Mouse (Mus musculus): Measurements from ENCODE around the gene Cep89. TPM values are rescaled to one million over a fixed set of nuclear protein-coding genes. Genes with fewer than 3 reads are reported as not detected.

Gene Cep89
- total and polyA plus RNA-seq, 2 experiments from 2014 or later: 7.7 to 27.6 TPM

DNA sequence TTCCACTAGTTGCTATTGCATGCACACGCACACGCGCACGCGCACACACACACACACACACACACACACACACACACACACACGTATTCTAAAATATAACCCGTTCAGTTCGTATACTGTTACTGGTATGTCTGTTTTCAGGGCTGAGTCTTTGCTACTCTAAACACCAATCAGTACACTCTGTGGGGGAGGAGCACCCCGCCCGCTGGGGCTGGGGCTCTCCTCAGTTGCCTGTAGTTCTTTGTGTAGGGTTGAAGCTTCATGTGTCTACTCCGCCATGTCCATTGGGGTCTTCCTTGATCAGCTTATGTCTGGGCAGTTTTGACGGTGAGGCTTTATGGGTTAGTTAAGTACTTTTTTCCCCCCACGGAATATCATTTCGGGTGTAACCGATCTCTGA is 43.5 kb upstream of the Cep89 start:
- H3K27ac ChIP-seq (ENCODE audit: low read depth, low read length): no peak overlapping the region
- no peak overlapping the region for H3K4me2 ChIP-seq (ENCODE audit: low read depth, low read length, poor library complexity, severe bottlenecking)
- no peaks in the 10 kb centered on the region for H3K4me1 ChIP-seq (ENCODE audit: insufficient read depth, low read length)
- no peak for TF ChIP-seq CTCF (IDR thresholded peaks at IDR 0.05)
- no peak overlapping the region for H3K9ac ChIP-seq (replicated peaks; ENCODE audit: low read length, poor library complexity, severe bottlenecking)
- H3K4me3 ChIP-seq (ENCODE audit: low read depth, low read length): no peak overlapping the region
- H3K9me3 ChIP-seq (ENCODE audit: low read length): no peaks in the 10 kb centered on the region
- DNase-seq (ENCODE audit: low spot score) (no peak), ATAC-seq (ENCODE audit: low FRiP score) (no peak)
- 96% methylated on average over 15 of the region's 15 CpGs for WGBS
- no peaks in the 10 kb centered on the region for H3K27me3 ChIP-seq (ENCODE audit: insufficient read depth, low read length)
- H3K36me3 ChIP-seq (ENCODE audit: insufficient read depth, low read length): no peaks in the 10 kb centered on the region

DNA sequence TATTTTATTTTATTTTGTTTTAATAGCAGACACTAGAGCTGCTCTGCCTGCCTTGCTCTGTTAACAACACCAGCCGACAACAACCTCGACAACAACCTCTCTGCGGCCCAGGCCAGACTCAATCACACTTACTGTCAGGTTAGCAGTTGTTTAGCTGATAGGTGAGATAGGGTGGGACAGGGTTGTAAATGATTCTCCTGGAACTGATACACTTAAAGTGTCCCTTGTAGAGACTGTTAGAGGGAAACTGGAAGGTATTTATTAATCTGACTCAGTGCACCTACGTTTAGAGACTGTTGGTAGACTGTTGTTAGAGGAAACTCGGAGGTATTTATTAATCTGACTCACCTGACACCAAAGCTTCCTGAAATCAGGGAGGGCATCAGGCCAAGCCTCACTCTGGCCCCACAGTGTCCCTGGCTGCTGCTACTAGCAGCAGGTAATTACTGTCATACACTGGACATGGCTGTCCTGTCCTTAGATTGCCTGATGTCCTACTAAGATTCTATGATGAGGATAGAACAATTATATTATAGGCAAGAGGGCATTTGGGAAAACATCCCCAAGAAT is 41.4 kb upstream of the Cep89 start:
- H3K27me3 ChIP-seq (ENCODE audit: insufficient read depth, low read length): no peaks in the 10 kb centered on the region
- TF ChIP-seq CTCF (IDR thresholded peaks at IDR 0.05): no peak
- H3K4me2 ChIP-seq (ENCODE audit: low read depth, low read length, poor library complexity, severe bottlenecking): no peak overlapping the region
- H3K27ac ChIP-seq (ENCODE audit: low read depth, low read length): no peak overlapping the region
- no peak for DNase-seq (ENCODE audit: low spot score)
- no peak for ATAC-seq (ENCODE audit: low FRiP score)
- no peaks in the 10 kb centered on the region for H3K36me3 ChIP-seq (ENCODE audit: insufficient read depth, low read length)
- H3K9ac ChIP-seq (replicated peaks; ENCODE audit: low read length, poor library complexity, severe bottlenecking): no peak overlapping the region
- no peak overlapping the region for H3K4me3 ChIP-seq (ENCODE audit: low read depth, low read length)
- WGBS: 89% methylated on average over 5 of the region's 5 CpGs
- H3K4me1 ChIP-seq (ENCODE audit: insufficient read depth, low read length): no peaks in the 10 kb centered on the region
- no peaks in the 10 kb centered on the region for H3K9me3 ChIP-seq (ENCODE audit: low read length)

DNA sequence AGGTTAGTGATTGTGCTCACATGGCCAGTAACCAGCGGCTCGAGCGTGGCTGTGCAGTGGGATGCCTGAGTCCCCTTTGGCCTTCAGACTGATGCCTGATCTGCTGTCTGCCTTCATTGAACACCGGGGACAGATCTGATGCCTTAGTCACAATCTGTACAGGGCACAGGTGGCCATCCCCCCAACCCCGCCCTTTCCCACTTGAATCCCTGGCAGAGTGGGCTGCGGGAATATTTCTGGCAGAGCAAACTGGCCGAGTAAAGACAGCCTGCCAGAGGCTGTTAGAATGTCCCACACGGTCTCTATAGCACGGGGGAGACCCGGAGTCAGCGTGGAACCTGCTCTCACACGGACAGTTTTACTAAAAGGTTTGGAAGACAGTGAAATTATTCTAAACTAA is 39.2 kb upstream of the Cep89 start:
- no peaks in the 10 kb centered on the region for H3K27me3 ChIP-seq (ENCODE audit: insufficient read depth, low read length)
- H3K4me1 ChIP-seq (ENCODE audit: insufficient read depth, low read length): no peaks in the 10 kb centered on the region
- H3K36me3 ChIP-seq (ENCODE audit: insufficient read depth, low read length): no peaks in the 10 kb centered on the region
- H3K9me3 ChIP-seq (ENCODE audit: low read length): no peaks in the 10 kb centered on the region
- H3K9ac ChIP-seq (replicated peaks; ENCODE audit: low read length, poor library complexity, severe bottlenecking): no peak overlapping the region
- no peak for TF ChIP-seq CTCF (IDR thresholded peaks at IDR 0.05)
- no peak overlapping the region for H3K4me3 ChIP-seq (ENCODE audit: low read depth, low read length)
- no peak for DNase-seq (ENCODE audit: low spot score)
- H3K27ac ChIP-seq (ENCODE audit: low read depth, low read length): no peak overlapping the region
- ATAC-seq (ENCODE audit: low FRiP score): no peak
- no peak overlapping the region for H3K4me2 ChIP-seq (ENCODE audit: low read depth, low read length, poor library complexity, severe bottlenecking)
- WGBS: 90% methylated on average over 12 of the region's 12 CpGs

- Histone ChIP-seq H3K27ac (ENCODE audit: low read depth, low read length) (no peak overlapping the region), H3K27me3 (ENCODE audit: insufficient read depth, low read length) (no peaks in the 10 kb centered on the region), H3K36me3 (ENCODE audit: insufficient read depth, low read length) (no peaks in the 10 kb centered on the region), H3K4me3 (ENCODE audit: low read depth, low read length) (no peak overlapping the region), H3K9ac (replicated peaks; ENCODE audit: low read length, poor library complexity, severe bottlenecking) (no peak overlapping the region), H3K4me2 (ENCODE audit: low read depth, low read length, poor library complexity, severe bottlenecking) (no peak overlapping the region), H3K9me3 (ENCODE audit: low read length) (no peaks in the 10 kb centered on the region), H3K4me1 (ENCODE audit: insufficient read depth, low read length) (no peaks in the 10 kb centered on the region)
- 76% methylated on average over 5 of the region's 5 CpGs for WGBS
- ATAC-seq (ENCODE audit: low FRiP score): no peak
- DNase-seq (ENCODE audit: low spot score): no peak
- TF ChIP-seq CTCF (IDR thresholded peaks at IDR 0.05): no peak
Measured at GRCm38 (mm10) chr7:35362253-35362652, 34.6 kb upstream of the Cep89 start.

- Histone ChIP-seq H3K27me3 (ENCODE audit: insufficient read depth, low read length) (no peaks in the 10 kb centered on the region), H3K9ac (replicated peaks; ENCODE audit: low read length, poor library complexity, severe bottlenecking) (no peak overlapping the region), H3K27ac (ENCODE audit: low read depth, low read length) (no peak overlapping the region), H3K4me2 (ENCODE audit: low read depth, low read length, poor library complexity, severe bottlenecking) (no peak overlapping the region), H3K9me3 (ENCODE audit: low read length) (no peaks in the 10 kb centered on the region), H3K36me3 (ENCODE audit: insufficient read depth, low read length) (no peaks in the 10 kb centered on the region), H3K4me3 (ENCODE audit: low read depth, low read length) (no peak overlapping the region), H3K4me1 (ENCODE audit: insufficient read depth, low read length) (no peaks in the 10 kb centered on the region)
- ATAC-seq (ENCODE audit: low FRiP score) (no peak), DNase-seq (ENCODE audit: low spot score) (no peak)
- TF ChIP-seq CTCF (IDR thresholded peaks at IDR 0.05): no peak
- 89% methylated on average over 5 of the region's 5 CpGs for WGBS
Measured at GRCm38 (mm10) chr7:35362868-35363267, 34.0 kb upstream of the Cep89 start.

DNA sequence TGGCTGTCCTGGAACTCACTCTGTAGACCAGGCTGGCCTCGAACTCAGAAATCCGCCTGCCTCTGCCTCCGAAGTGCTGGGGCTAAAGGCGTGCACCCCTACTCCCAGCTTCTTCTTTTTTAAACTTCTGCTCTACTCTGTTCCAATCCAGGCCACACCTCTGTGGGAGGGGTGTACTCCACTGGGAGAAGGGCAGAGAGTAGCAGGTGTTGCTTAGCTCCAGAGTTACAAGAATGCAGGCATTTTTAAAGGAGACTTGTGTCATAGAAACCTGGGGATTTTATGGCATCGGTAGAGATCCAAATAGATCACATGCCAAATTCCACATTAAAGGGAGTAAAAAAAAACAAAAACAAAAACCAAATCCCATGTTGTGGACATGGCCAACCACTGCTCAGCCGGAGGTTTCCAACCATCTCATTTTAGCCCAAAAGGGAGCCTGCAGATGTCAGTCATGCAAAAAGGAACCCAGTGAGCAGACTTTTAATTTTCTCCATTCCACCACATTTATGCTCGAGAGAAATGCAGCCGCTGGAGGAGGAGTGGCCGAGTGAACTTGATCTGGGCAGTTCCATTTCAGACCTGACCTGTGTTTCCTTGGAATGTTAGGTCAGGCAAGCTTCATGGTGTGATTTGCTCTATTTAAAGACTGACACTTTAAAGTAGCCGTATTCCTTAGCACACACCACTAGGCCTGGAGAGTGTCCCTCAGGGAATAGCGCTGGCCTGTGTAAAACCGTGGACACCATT is 31.5 kb upstream of the Cep89 start:
- Histone ChIP-seq H3K27me3 (ENCODE audit: insufficient read depth, low read length) (no peaks in the 10 kb centered on the region), H3K4me2 (ENCODE audit: low read depth, low read length, poor library complexity, severe bottlenecking) (no peak overlapping the region), H3K9ac (replicated peaks; ENCODE audit: low read length, poor library complexity, severe bottlenecking) (no peak overlapping the region), H3K4me3 (ENCODE audit: low read depth, low read length) (no peak overlapping the region), H3K4me1 (ENCODE audit: insufficient read depth, low read length) (no peaks in the 10 kb centered on the region), H3K27ac (ENCODE audit: low read depth, low read length) (no peak overlapping the region), H3K9me3 (ENCODE audit: low read length) (no peaks in the 10 kb centered on the region), H3K36me3 (ENCODE audit: insufficient read depth, low read length) (no peaks in the 10 kb centered on the region)
- TF ChIP-seq CTCF (IDR thresholded peaks at IDR 0.05): no peak
- WGBS: 77% methylated on average over 12 of the region's 12 CpGs
- DNase-seq (ENCODE audit: low spot score) (no peak), ATAC-seq (ENCODE audit: low FRiP score) (no peak)
